Mouse (Mus musculus): Measurements from ENCODE around the gene Ntn5. TPM values are rescaled to one million over a fixed set of nuclear protein-coding genes. Genes with fewer than 3 reads are reported as not detected.

Ntn5 gene
- polyA plus RNA-seq, 1 experiment from 2014 or later: 0.22 TPM

- H3K4me1 ChIP-seq (ENCODE audit: control insufficient read depth, insufficient read depth, low read length): no peaks in the 10 kb centered on the region
- H3K36me3 ChIP-seq (ENCODE audit: control insufficient read depth, insufficient read depth): no peaks in the 10 kb centered on the region
- H3K9me3 ChIP-seq (replicated peaks; ENCODE audit: control insufficient read depth, low read length): 0 out of 2 replicates have a peak, but pooled peaks cover 3% of the 10 kb centered on the region
- H3K27me3 ChIP-seq (ENCODE audit: control insufficient read depth, insufficient read depth, low read length): no peaks in the 10 kb centered on the region
- H3K27ac ChIP-seq (ENCODE audit: low read length): no peak overlapping the region
- peak overlapping the region; percentile 23 for H3K4me3 ChIP-seq (ENCODE audit: low read length)
- H3K9ac ChIP-seq (ENCODE audit: low read length): 0 out of 2 replicates have a peak overlapping the region, but pooled peaks have one; percentile 28
- peak overlapping the region; percentile 45 for H3K4me2 ChIP-seq (ENCODE audit: low read depth, low read length)
- 28% methylated on average over 11 of the region's 11 CpGs for WGBS
- peak; percentile 38 for ATAC-seq (replicated peaks; ENCODE audit: extremely low read depth, insufficient read depth, low FRiP score)
Measured at GRCm38 (mm10) chr7:45741777-45742176, 58.0 kb downstream of the Ntn5 start.

GRCm38 (mm10) chr7:45742338-45742737 is 58.5 kb downstream of the Ntn5 start:
- no peak overlapping the region for H3K27ac ChIP-seq (ENCODE audit: low read length)
- no peaks in the 10 kb centered on the region for H3K36me3 ChIP-seq (ENCODE audit: control insufficient read depth, insufficient read depth)
- no peaks in the 10 kb centered on the region; the same call in 1 of the 2 replicates for H3K27me3 ChIP-seq (ENCODE audit: control insufficient read depth, insufficient read depth, low read length)
- H3K9me3 ChIP-seq (replicated peaks; ENCODE audit: control insufficient read depth, low read length): 0 out of 2 replicates have a peak, but pooled peaks cover 3% of the 10 kb centered on the region
- H3K9ac ChIP-seq (ENCODE audit: low read length): no peak overlapping the region
- 34% methylated on average over 19 of the region's 19 CpGs for WGBS
- ATAC-seq (replicated peaks; ENCODE audit: extremely low read depth, insufficient read depth, low FRiP score): no peak
- H3K4me2 ChIP-seq (ENCODE audit: low read depth, low read length): peak overlapping the region; percentile 45
- peak overlapping the region; percentile 23 for H3K4me3 ChIP-seq (ENCODE audit: low read length)
- no peaks in the 10 kb centered on the region for H3K4me1 ChIP-seq (ENCODE audit: control insufficient read depth, insufficient read depth, low read length)

Other genes starting within 250 kb of the Ntn5 start
- gene Gys1, start 249.2 kb upstream of the Ntn5 start, polyA plus RNA-seq (2015; fragmentation: Nextera tagmentation; extraction: Ambion mirVana): 136 and 141 TPM in 2 replicates
- 85.1 and 88.3 TPM in 2 replicates for gene Ruvbl2, start 245.9 kb upstream of the Ntn5 start, polyA plus RNA-seq (2015; fragmentation: Nextera tagmentation; extraction: Ambion mirVana)
- 3,045 and 3,399 TPM in 2 replicates for gene Ftl1, start 224.1 kb upstream of the Ntn5 start, polyA plus RNA-seq (2015; fragmentation: Nextera tagmentation; extraction: Ambion mirVana)
- gene Bax, start 217.1 kb upstream of the Ntn5 start, polyA plus RNA-seq (2015; fragmentation: Nextera tagmentation; extraction: Ambion mirVana): 104 and 107 TPM in 2 replicates
- gene Tulp2, start 202.1 kb upstream of the Ntn5 start, polyA plus RNA-seq (2015; fragmentation: Nextera tagmentation; extraction: Ambion mirVana): 0.35 and 0.71 TPM in 2 replicates
- not detected in 2 replicates for gene Gm45808, start 197.2 kb upstream of the Ntn5 start, polyA plus RNA-seq (2015; fragmentation: Nextera tagmentation; extraction: Ambion mirVana)
- gene Dhdh, start 195.2 kb upstream of the Ntn5 start, polyA plus RNA-seq (2015; fragmentation: Nextera tagmentation; extraction: Ambion mirVana): 3.4 TPM in 2 replicates
- gene Nucb1, start 173.6 kb upstream of the Ntn5 start, polyA plus RNA-seq (2015; fragmentation: Nextera tagmentation; extraction: Ambion mirVana): 156 and 160 TPM in 2 replicates
- gene Ppp1r15a, start 157.8 kb upstream of the Ntn5 start, polyA plus RNA-seq (2015; fragmentation: Nextera tagmentation; extraction: Ambion mirVana): 25.0 and 27.1 TPM in 2 replicates
- 1.3 and 1.8 TPM in 2 replicates for gene Plekha4, start 157.7 kb upstream of the Ntn5 start, polyA plus RNA-seq (2015; fragmentation: Nextera tagmentation; extraction: Ambion mirVana)
- 0.66 and 0.87 TPM in 2 replicates for gene Hsd17b14, start 129.1 kb upstream of the Ntn5 start, polyA plus RNA-seq (2015; fragmentation: Nextera tagmentation; extraction: Ambion mirVana)
- gene Bcat2, start 113.9 kb upstream of the Ntn5 start, polyA plus RNA-seq (2015; fragmentation: Nextera tagmentation; extraction: Ambion mirVana): 97.7 and 102 TPM in 2 replicates
- gene Fgf21, start 68.5 kb upstream of the Ntn5 start, polyA plus RNA-seq (2015; fragmentation: Nextera tagmentation; extraction: Ambion mirVana): 1.5 and 1.7 TPM in 2 replicates
- 0.15 and 0.83 TPM in 2 replicates for gene Fut1, start 66.7 kb upstream of the Ntn5 start, polyA plus RNA-seq (2015; fragmentation: Nextera tagmentation; extraction: Ambion mirVana)
- gene Izumo1, start 62.2 kb upstream of the Ntn5 start, polyA plus RNA-seq (2015; fragmentation: Nextera tagmentation; extraction: Ambion mirVana): 0.21 and 0.26 TPM in 2 replicates
- 15.4 and 16.3 TPM in 2 replicates for gene Rasip1, start 56.5 kb upstream of the Ntn5 start, polyA plus RNA-seq (2015; fragmentation: Nextera tagmentation; extraction: Ambion mirVana)
- gene Mamstr, start 44.0 kb upstream of the Ntn5 start, polyA plus RNA-seq (2015; fragmentation: Nextera tagmentation; extraction: Ambion mirVana): 7.6 and 9.0 TPM in 2 replicates
- 1.5 and 1.6 TPM in 2 replicates for gene Fut2, start 17.6 kb upstream of the Ntn5 start, polyA plus RNA-seq (2015; fragmentation: Nextera tagmentation; extraction: Ambion mirVana)
- 0.33 and 0.65 TPM in 2 replicates for gene Sec1, start 10.4 kb downstream of the Ntn5 start, polyA plus RNA-seq (2015; fragmentation: Nextera tagmentation; extraction: Ambion mirVana)
- gene Car11, start 15.8 kb downstream of the Ntn5 start, polyA plus RNA-seq (2015; fragmentation: Nextera tagmentation; extraction: Ambion mirVana): 4.2 and 5.1 TPM in 2 replicates
- 3.0 and 3.6 TPM in 2 replicates for gene Dbp, start 21.1 kb downstream of the Ntn5 start, polyA plus RNA-seq (2015; fragmentation: Nextera tagmentation; extraction: Ambion mirVana)
- gene Rpl18, start 31.4 kb downstream of the Ntn5 start, polyA plus RNA-seq (2015; fragmentation: Nextera tagmentation; extraction: Ambion mirVana): 520 and 591 TPM in 2 replicates
- gene Sphk2, start 34.0 kb downstream of the Ntn5 start, polyA plus RNA-seq (2015; fragmentation: Nextera tagmentation; extraction: Ambion mirVana): 18.9 and 19.1 TPM in 2 replicates
- gene Fam83e, start 37.2 kb downstream of the Ntn5 start, polyA plus RNA-seq (2015; fragmentation: Nextera tagmentation; extraction: Ambion mirVana): 0.39 and 0.84 TPM in 2 replicates
- gene Spaca4, start 41.8 kb downstream of the Ntn5 start, polyA plus RNA-seq (2015; fragmentation: Nextera tagmentation; extraction: Ambion mirVana): not detected in 2 replicates
- gene Lmtk3, start 99.7 kb downstream of the Ntn5 start, polyA plus RNA-seq (2015; fragmentation: Nextera tagmentation; extraction: Ambion mirVana): 0.53 and 0.57 TPM in 2 replicates
- gene Sult2b1, start 100.6 kb downstream of the Ntn5 start, polyA plus RNA-seq (2015; fragmentation: Nextera tagmentation; extraction: Ambion mirVana): 0.66 and 0.72 TPM in 2 replicates
- 90.8 and 90.9 TPM in 2 replicates for gene Cyth2, start 130.6 kb downstream of the Ntn5 start, polyA plus RNA-seq (2015; fragmentation: Nextera tagmentation; extraction: Ambion mirVana)
- gene Kcnj14, start 140.8 kb downstream of the Ntn5 start, polyA plus RNA-seq (2015; fragmentation: Nextera tagmentation; extraction: Ambion mirVana): 0.50 and 0.57 TPM in 2 replicates
- gene Grwd1, start 146.9 kb downstream of the Ntn5 start, polyA plus RNA-seq (2015; fragmentation: Nextera tagmentation; extraction: Ambion mirVana): 38.1 and 40.2 TPM in 2 replicates
- 64.9 and 76.1 TPM in 2 replicates for gene Kdelr1, start 188.8 kb downstream of the Ntn5 start, polyA plus RNA-seq (2015; fragmentation: Nextera tagmentation; extraction: Ambion mirVana)
- 0.14 and 0.17 TPM in 2 replicates for gene Grin2d, start 194.4 kb downstream of the Ntn5 start, polyA plus RNA-seq (2015; fragmentation: Nextera tagmentation; extraction: Ambion mirVana)
- 0.91 and 1.4 TPM in 2 replicates for gene Syngr4, start 212.7 kb downstream of the Ntn5 start, polyA plus RNA-seq (2015; fragmentation: Nextera tagmentation; extraction: Ambion mirVana)
- 8.8 TPM in 2 replicates for gene Tmem143, start 212.9 kb downstream of the Ntn5 start, polyA plus RNA-seq (2015; fragmentation: Nextera tagmentation; extraction: Ambion mirVana)
- 87.4 and 92.8 TPM in 2 replicates for gene Emp3, start 237.4 kb downstream of the Ntn5 start, polyA plus RNA-seq (2015; fragmentation: Nextera tagmentation; extraction: Ambion mirVana)
- 3.8 and 3.9 TPM in 2 replicates for gene Ccdc114, start 240.1 kb downstream of the Ntn5 start, polyA plus RNA-seq (2015; fragmentation: Nextera tagmentation; extraction: Ambion mirVana)